ENCODE assay signal across 28 mouse cellular contexts in the genomic region with DNA sequence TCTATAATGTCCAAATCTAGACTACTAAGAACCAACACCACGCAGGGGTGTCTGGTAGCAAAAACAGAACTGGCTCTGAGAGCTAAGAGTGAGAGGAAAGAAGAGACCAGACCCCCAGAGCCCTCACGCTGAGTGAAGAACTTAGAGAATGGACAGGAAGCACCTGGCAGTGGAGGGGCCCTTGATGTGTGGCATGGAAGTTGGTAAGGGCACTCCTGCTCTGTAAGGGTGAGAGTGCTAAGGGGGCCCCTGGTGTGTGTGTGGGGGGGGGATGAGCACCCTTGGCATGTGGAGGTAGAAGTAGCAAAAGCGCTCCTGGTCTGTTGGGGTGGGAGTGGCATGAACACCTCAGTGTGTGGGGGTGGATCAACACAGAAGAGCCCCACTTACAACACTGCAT. TPM values are rescaled to one million over a fixed set of nuclear protein-coding genes. Genes with fewer than 3 reads are reported as not detected.
DNase-seq lines count a peak whose midpoint lies in the region; ATAC-seq and TF ChIP-seq lines count a peak whose summit lies in the region.
"Had no signal": no experiment of that assay in that cellular context is flagged by ENCODE, and none has a peak within 500 bp of the region (broad histone marks: within the 10 kb centered on the region; RNA-seq: fewer than 3 reads in every experiment).

No protein-coding gene starts in this region.

- no peaks in the 10 kb centered on the region for H3K9me3 ChIP-seq in stomach, embryonic 15.5 days
- H3K9me3 ChIP-seq in stomach, postnatal 0 days (ENCODE audit: control insufficient read depth, low read length) = no peaks in the 10 kb centered on the region
- H3K9me3 ChIP-seq: forebrain, embryonic 13.5 days; G1E; heart, embryonic 13.5 days; hindbrain, embryonic 12.5 days; limb, embryonic 10.5 days; limb, embryonic 15.5 days; midbrain, embryonic 10.5 days; neural tube, embryonic 13.5 days had no signal

- H3K9ac ChIP-seq in stomach, embryonic 15.5 days = no peak overlapping the region
- H3K9ac ChIP-seq in stomach, postnatal 0 days (ENCODE audit: low read length) = no peak overlapping the region
- H3K9ac ChIP-seq: forebrain, embryonic 13.5 days; heart, embryonic 13.5 days; hindbrain, embryonic 12.5 days; limb, embryonic 15.5 days; liver, embryonic 14.5 days; lung, embryonic 14.5 days; neural tube, embryonic 13.5 days had no signal

- no peaks in the 10 kb centered on the region for H3K36me3 ChIP-seq in stomach, embryonic 15.5 days
- H3K36me3 ChIP-seq in stomach, postnatal 0 days (ENCODE audit: control insufficient read depth, insufficient read depth, low read length) = no peaks in the 10 kb centered on the region
- H3K36me3 ChIP-seq: limb, embryonic 10.5 days; midbrain, embryonic 10.5 days had no signal

- TF ChIP-seq CTCF in stomach, postnatal 0 days (IDR thresholded peaks at IDR 0.05; ENCODE audit: low read depth) = no peak

- 0 out of 2 replicates have a peak, but pooled peaks have one; percentile 25 for ATAC-seq in stomach, embryonic 15.5 days (ENCODE audit: insufficient read depth, low FRiP score, low read depth)
- ATAC-seq in stomach, postnatal 0 days (ENCODE audit: low FRiP score, low TSS enrichment) = no peak
- ATAC-seq: forebrain, embryonic 13.5 days had no signal

- H3K4me2 ChIP-seq in stomach, embryonic 15.5 days = no peak overlapping the region
- H3K4me2 ChIP-seq in stomach, postnatal 0 days (replicated peaks; ENCODE audit: low read depth) = no peak overlapping the region
- H3K4me2 ChIP-seq: forebrain, embryonic 13.5 days; heart, embryonic 13.5 days; hindbrain, embryonic 12.5 days; limb, embryonic 15.5 days; lung, embryonic 14.5 days; neural tube, embryonic 13.5 days had no signal

- TF ChIP-seq EP300 in stomach, postnatal 0 days (optimal IDR thresholded peaks at IDR 0.05) = no peak

- H3K27me3 ChIP-seq in stomach, embryonic 15.5 days (replicated peaks) = no peaks in the 10 kb centered on the region
- H3K27me3 ChIP-seq in stomach, postnatal 0 days (ENCODE audit: control insufficient read depth, insufficient read depth, low read length) = no peaks in the 10 kb centered on the region
- H3K27me3 ChIP-seq: forebrain, embryonic 13.5 days; heart, embryonic 13.5 days; hindbrain, embryonic 12.5 days; limb, embryonic 15.5 days; neural tube, embryonic 13.5 days had no signal

- no peak overlapping the region for H3K27ac ChIP-seq in stomach, embryonic 15.5 days
- no peak overlapping the region for H3K27ac ChIP-seq in stomach, postnatal 0 days (replicated peaks)
- H3K27ac ChIP-seq: forebrain, embryonic 13.5 days; heart, embryonic 13.5 days; hindbrain, embryonic 12.5 days; kidney, postnatal 0 days; limb, embryonic 10.5 days; limb, embryonic 15.5 days; liver, embryonic 14.5 days; midbrain, embryonic 10.5 days; neural tube, embryonic 13.5 days had no signal

- DNase-seq in heart, adult 11 months = peak; percentile 59
- DNase-seq in heart, adult 9 months (ENCODE audit: low spot score in 2 of 2) = no peak
- no peak for DNase-seq in stomach, postnatal 0 days (ENCODE audit: low spot score)
- peak; percentile 47 to 48 for DNase-seq in thymus, postnatal 10 days (ENCODE audit: low spot score in 2 of 2)
- DNase-seq in urinary bladder, adult 18-20 months (ENCODE audit: low spot score in 2 of 2) = no peak
- DNase-seq in layer of hippocampus, postnatal 10 days (ENCODE audit: low spot score in 2 of 2) = no peak
- DNase-seq in urinary bladder, postnatal 36 days (ENCODE audit: low spot score in 2 of 2) = no peak
- DNase-seq: adrenal gland, postnatal 10 days; cerebellum, adult 11-12 months; cerebellum, postnatal 10 days; gastrocnemius, postnatal 10 days; kidney, adult 8-10 months; kidney, postnatal 4 days; layer of hippocampus, postnatal 36 days; lung, embryonic 14.5 days; lung, postnatal 14 days; right cerebral cortex, postnatal 4 days had no signal

- 87% methylated on average over 3 of the region's 3 CpGs for WGBS in stomach, embryonic 15.5 days
- WGBS in stomach, postnatal 0 days = 86% methylated on average over 3 of the region's 3 CpGs

- H3K4me3 ChIP-seq in stomach, embryonic 15.5 days (replicated peaks) = no peak overlapping the region
- no peak overlapping the region for H3K4me3 ChIP-seq in stomach, postnatal 0 days (ENCODE audit: low read depth, low read length)
- H3K4me3 ChIP-seq: forebrain, embryonic 13.5 days; heart, embryonic 13.5 days; hindbrain, embryonic 12.5 days; limb, embryonic 10.5 days; limb, embryonic 15.5 days; midbrain, embryonic 10.5 days; neural tube, embryonic 13.5 days had no signal

- H3K4me1 ChIP-seq in stomach, embryonic 15.5 days = no peaks in the 10 kb centered on the region
- H3K4me1 ChIP-seq in stomach, postnatal 0 days (replicated peaks; ENCODE audit: control insufficient read depth, insufficient read depth) = no peaks in the 10 kb centered on the region
- H3K4me1 ChIP-seq: heart, embryonic 13.5 days; limb, embryonic 15.5 days had no signal

RNA-seq across cellular contexts. Expression of gene Zdhhc23, which starts 9.2 kb away (rescaled TPM):
- 2.1 and 2.6 TPM in 2 replicates for polyA plus RNA-seq in stomach, embryonic 15.5 days (2015; fragmentation: Nextera tagmentation; extraction: Ambion mirVana)
- 2.4 and 2.5 TPM in 2 replicates for polyA plus RNA-seq in stomach, postnatal 0 days (2015; fragmentation: Nextera tagmentation; extraction: Ambion mirVana)
- total RNA-seq in layer of hippocampus, postnatal 10 days (2021) = 10 to 100 TPM; 45.4 to 50.5 TPM

RNA-seq across cellular contexts. Expression of gene Qtrt2, which starts 43.8 kb away (rescaled TPM):
- polyA plus RNA-seq in stomach, embryonic 15.5 days (2015; fragmentation: Nextera tagmentation; extraction: Ambion mirVana) = 22.5 and 25.8 TPM in 2 replicates
- 10.9 and 11.0 TPM in 2 replicates for polyA plus RNA-seq in stomach, postnatal 0 days (2015; fragmentation: Nextera tagmentation; extraction: Ambion mirVana)
- 10 to 100 TPM; 35.0 to 38.1 TPM for total RNA-seq in layer of hippocampus, postnatal 10 days (2021)

Comparison
In these comparisons a context has a peak if more than half of its experiments do, and no peak if none do; other contexts are left out.
1. DNase-seq: peak in heart, adult 11 months (single experiment) and thymus, postnatal 10 days (2 of 2); none in heart, adult 9 months (0 of 2), stomach, postnatal 0 days (single experiment), urinary bladder, adult 18-20 months (0 of 2), layer of hippocampus, postnatal 10 days (0 of 2) and urinary bladder, postnatal 36 days (0 of 2).